Mouse (Mus musculus) fat pad, adult 2 months (tissue): ENCODE results near the gene Vmn2r67.
"Not testable (repeated sequence)": the region's sequence is repeated elsewhere in the genome, so short reads cannot be mapped to it uniquely, and the experiment has no call there.

ENCODE experiments used
- DNase-seq: peaks from one replicate; pipeline ENCODE4 v3.0.0-alpha.2; 2011; ENCODE audit warnings: low read depth, low spot score; ENCODE audit errors: extremely low read depth

Gene Vmn2r67

GRCm38 (mm10) chr7:85155898-85156297, at the start of gene Vmn2r67:
Gene Vmn2r67 (minus strand): TSS chr7:85155998.
- no peak for DNase-seq

GRCm38 (mm10) chr7:85104531-85104930, 51.3 kb downstream of the Vmn2r67 start:
- not testable (repeated sequence) for DNase-seq
